24 mouse cellular contexts compared by ENCODE assay signal in genomic region chr9:75804940-75805339, GRCm38 (mm10). TPM values are rescaled to one million over a fixed set of nuclear protein-coding genes. Genes with fewer than 3 reads are reported as not detected.
"Had no signal": no experiment of that assay in that cellular context is flagged by ENCODE, and none has a peak within 500 bp of the region (broad histone marks: within the 10 kb centered on the region; RNA-seq: fewer than 3 reads in every experiment).

No protein-coding gene starts in this region.

- H3K9ac ChIP-seq: liver, embryonic 15.5 days; liver, postnatal 0 days; lung, embryonic 15.5 days; midbrain, embryonic 12.5 days; neural tube, embryonic 13.5 days; neural tube, embryonic 15.5 days; stomach, embryonic 15.5 days had no signal

- H3K27me3 ChIP-seq: liver, embryonic 15.5 days; lung, embryonic 15.5 days; midbrain, embryonic 12.5 days; neural tube, embryonic 13.5 days; neural tube, embryonic 15.5 days; stomach, embryonic 15.5 days had no signal

- H3K4me3 ChIP-seq: liver, embryonic 15.5 days; lung, embryonic 15.5 days; midbrain, embryonic 10.5 days; midbrain, embryonic 12.5 days; myocyte; neural tube, embryonic 13.5 days; neural tube, embryonic 15.5 days; stomach, embryonic 15.5 days had no signal

- H3K4me2 ChIP-seq: liver, embryonic 15.5 days; lung, embryonic 15.5 days; midbrain, embryonic 12.5 days; neural tube, embryonic 13.5 days; neural tube, embryonic 15.5 days; stomach, embryonic 15.5 days had no signal

- H3K27ac ChIP-seq: liver, embryonic 15.5 days; lung, embryonic 15.5 days; macrophage; midbrain, embryonic 10.5 days; midbrain, embryonic 12.5 days; neural tube, embryonic 13.5 days; neural tube, embryonic 15.5 days; stomach, embryonic 15.5 days; stomach, postnatal 0 days had no signal

- H3K9me3 ChIP-seq: liver, embryonic 15.5 days; lung, embryonic 15.5 days; midbrain, embryonic 10.5 days; midbrain, embryonic 12.5 days; neural tube, embryonic 13.5 days; neural tube, embryonic 15.5 days; stomach, embryonic 15.5 days had no signal

- H3K4me1 ChIP-seq: liver, embryonic 15.5 days; lung, embryonic 15.5 days; midbrain, embryonic 10.5 days; midbrain, embryonic 12.5 days; neural tube, embryonic 13.5 days; neural tube, embryonic 15.5 days; stomach, embryonic 15.5 days had no signal

- H3K36me3 ChIP-seq: liver, embryonic 15.5 days; lung, embryonic 15.5 days; midbrain, embryonic 10.5 days; midbrain, embryonic 12.5 days; neural tube, embryonic 13.5 days; neural tube, embryonic 15.5 days; stomach, embryonic 15.5 days had no signal

- ATAC-seq: liver, postnatal 0 days; lung, postnatal 0 days; midbrain, embryonic 16.5 days had no signal

- DNase-seq: liver, postnatal 0 days; lung, adult 2 months; lung, postnatal 14 days; lung, postnatal 36 days; midbrain, embryonic 14.5 days; retina, postnatal 1 day; right cerebral cortex, adult 18-20 months; right cerebral cortex, postnatal 14 days; thymus, adult 18-20 months; thymus, postnatal 14 days; thymus, postnatal 36 days had no signal

RNA-seq across cellular contexts. Expression of gene Bmp5, which starts 29.8 kb away (rescaled TPM):
- polyA plus RNA-seq: macrophage; myocyte; spleen, adult 2 months had no signal
